Mouse (Mus musculus): Measurements from ENCODE around the gene Hs3st5.

GRCm38 (mm10) chr10:36795311-36795710, 288.7 kb downstream of the Hs3st5 start:
- TF ChIP-seq CTCF (conservative IDR thresholded peaks at IDR 0.05 in 1 of 2, IDR thresholded peaks at IDR 0.05 in 1 of 2; ENCODE audit: low read depth in 2 of 2, low read length in 2 of 2) (no peak), POLR2A (IDR thresholded peaks at IDR 0.05; ENCODE audit: low read depth, low read length) (no peak), MAX (IDR thresholded peaks at IDR 0.05; ENCODE audit: low read length) (no peak), EP300 (IDR thresholded peaks at IDR 0.05; ENCODE audit: low read length) (no peak), KAT2A (IDR thresholded peaks at IDR 0.05; ENCODE audit: insufficient replicate concordance, low read length) (no peak), UBTF (IDR thresholded peaks at IDR 0.05; ENCODE audit: low read depth, low read length) (no peak), BHLHE40 (IDR thresholded peaks at IDR 0.05; ENCODE audit: low read depth, low read length) (no peak), ELF1 (IDR thresholded peaks at IDR 0.05; ENCODE audit: low read depth, low read length) (no peak), ZKSCAN1 (IDR thresholded peaks at IDR 0.05; ENCODE audit: borderline replicate concordance, low read depth, low read length) (no peak), CHD2 (IDR thresholded peaks at IDR 0.05; ENCODE audit: low read length) (no peak)

Data from CH12.LX (cell line).